11 mouse cellular contexts compared by ENCODE assay signal in the genomic region with DNA sequence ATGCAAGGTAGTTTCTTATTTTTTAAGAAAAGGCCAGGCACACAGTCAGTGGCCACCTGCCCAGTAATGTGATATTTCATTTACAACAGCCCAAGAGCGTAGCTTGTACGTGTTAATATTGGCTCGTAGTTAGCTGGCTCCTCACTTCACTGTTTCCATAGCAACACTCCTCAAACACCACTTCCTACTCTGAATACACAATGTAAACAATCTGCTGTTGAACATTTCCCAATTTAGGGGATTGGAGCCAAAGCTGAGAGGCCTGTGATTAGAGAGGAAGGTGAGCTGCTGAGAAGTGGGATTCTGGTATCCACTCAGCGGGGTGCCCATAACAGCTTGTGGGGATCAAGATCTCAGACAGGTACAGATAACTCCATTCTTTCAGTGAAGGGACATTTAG. TPM values are rescaled to one million over a fixed set of nuclear protein-coding genes. Genes with fewer than 3 reads are reported as not detected.
DNase-seq lines count a peak whose midpoint lies in the region; ATAC-seq lines count a peak whose summit lies in the region.
"Had no signal": no experiment of that assay in that cellular context is flagged by ENCODE, and none has a peak within 500 bp of the region (broad histone marks: within the 10 kb centered on the region; RNA-seq: fewer than 3 reads in every experiment).

No protein-coding gene starts in this region.

- no peak overlapping the region for H3K4me2 ChIP-seq in hindbrain, embryonic 16.5 days (ENCODE audit: low read length)
- no peak overlapping the region for H3K4me2 ChIP-seq in kidney, embryonic 14.5 days (replicated peaks; ENCODE audit: low read depth, low read length)

- H3K36me3 ChIP-seq in hindbrain, embryonic 16.5 days (ENCODE audit: control insufficient read depth, insufficient read depth, low read length): no peaks in the 10 kb centered on the region
- no peaks in the 10 kb centered on the region for H3K36me3 ChIP-seq in kidney, embryonic 14.5 days (ENCODE audit: control insufficient read depth, insufficient read depth, low read length)

- H3K4me1 ChIP-seq in hindbrain, embryonic 16.5 days (ENCODE audit: control insufficient read depth, insufficient read depth, low read depth, low read length): peaks cover 11% of the 10 kb centered on the region
- no peaks in the 10 kb centered on the region for H3K4me1 ChIP-seq in kidney, embryonic 14.5 days (ENCODE audit: control insufficient read depth, insufficient read depth, low read length)

- H3K9ac ChIP-seq in hindbrain, embryonic 16.5 days (ENCODE audit: low read depth, low read length): no peak overlapping the region
- no peak overlapping the region for H3K9ac ChIP-seq in kidney, embryonic 14.5 days (ENCODE audit: low read depth, low read length)

- intact Hi-C loops in left cerebral cortex, postnatal 25 days (cut with DNase I): no loop called here
- intact Hi-C loops in left cerebral cortex, postnatal 36 days (cut with DNase I): no loop called here

- no peak overlapping the region for H3K4me3 ChIP-seq in hindbrain, embryonic 16.5 days (ENCODE audit: low read length)
- H3K4me3 ChIP-seq in kidney, embryonic 14.5 days (ENCODE audit: low read length): no peak overlapping the region

- peak; percentile 45 for DNase-seq in left cerebral cortex, postnatal 25 days (ENCODE audit: low spot score in 2 of 2)
- no peak for DNase-seq in left cerebral cortex, postnatal 36 days (ENCODE audit: low spot score in 2 of 2)
- peak; percentile 56 to 85 for DNase-seq in lung, adult 18-20 months
- DNase-seq in right cerebral cortex, postnatal 36 days (ENCODE audit: low spot score in 2 of 2): peak; percentile 12 to 16
- no peak for DNase-seq in urinary bladder, adult 2 months (ENCODE audit: low spot score)
- DNase-seq: adrenal gland, postnatal 10 days; gastrocnemius, postnatal 36 days; thymus, postnatal 14 days had no signal

- 27% methylated on average over 4 of the region's 4 CpGs for WGBS in hindbrain, embryonic 16.5 days
- 55% methylated on average over 4 of the region's 4 CpGs for WGBS in kidney, embryonic 14.5 days

- ATAC-seq in hindbrain, embryonic 16.5 days: peak; percentile 87
- no peak for ATAC-seq in kidney, embryonic 14.5 days (ENCODE audit: low FRiP score, low TSS enrichment)

- no peaks in the 10 kb centered on the region for H3K9me3 ChIP-seq in hindbrain, embryonic 16.5 days (ENCODE audit: control insufficient read depth, low read length)
- H3K9me3 ChIP-seq in kidney, embryonic 14.5 days (ENCODE audit: control insufficient read depth, low read length): no peaks in the 10 kb centered on the region

- no peaks in the 10 kb centered on the region for H3K27me3 ChIP-seq in hindbrain, embryonic 16.5 days (replicated peaks; ENCODE audit: control insufficient read depth, insufficient read depth, low read length)
- H3K27me3 ChIP-seq in kidney, embryonic 14.5 days (ENCODE audit: control insufficient read depth, insufficient read depth, low read length): no peaks in the 10 kb centered on the region

- H3K27ac ChIP-seq in hindbrain, embryonic 16.5 days (ENCODE audit: low read depth, low read length): no peak overlapping the region; the same call in 1 of the 2 replicates
- no peak overlapping the region for H3K27ac ChIP-seq in kidney, embryonic 14.5 days (ENCODE audit: low read depth, low read length)
- H3K27ac ChIP-seq: kidney, postnatal 0 days had no signal

RNA-seq across cellular contexts. Expression of gene Slc24a4, which starts 16.0 kb away (rescaled TPM):
- 10 to 100 TPM; 37.4 to 44.6 TPM for total RNA-seq in left cerebral cortex, postnatal 25 days (2021)
- 10 to 100 TPM; 37.1 to 53.5 TPM for total RNA-seq in left cerebral cortex, postnatal 36 days (2021)
- polyA plus RNA-seq in hindbrain, embryonic 16.5 days (2015; fragmentation: Nextera tagmentation; extraction: Ambion mirVana): 2.2 and 3.1 TPM in 2 replicates
- polyA plus RNA-seq in kidney, embryonic 14.5 days (2014; fragmentation: Nextera tagmentation; extraction: Ambion mirVana): not detected in 2 replicates
- polyA plus RNA-seq in urinary bladder, adult 2 months (2012; rRNA removed): 0.01 and 0.06 TPM in 2 replicates
- total RNA-seq: gastrocnemius, postnatal 36 days had no signal
- polyA plus RNA-seq: kidney, postnatal 0 days had no signal

Comparison
In these comparisons a context has a peak if more than half of its experiments do, and no peak if none do; other contexts are left out.
1. DNase-seq: peak in left cerebral cortex, postnatal 25 days (2 of 2), lung, adult 18-20 months (2 of 2) and right cerebral cortex, postnatal 36 days (2 of 2); none in left cerebral cortex, postnatal 36 days (0 of 2) and urinary bladder, adult 2 months (single experiment).